Mouse (Mus musculus) C2C12 (cell line): ENCODE data around the gene Cabin1.

Source experiments
- CTCF ChIP-seq: IDR thresholded peaks from one replicate; pipeline ENCODE4 v1.5.1; 2011; ENCODE audit not compliant: control insufficient read depth, insufficient read depth, insufficient read length
- MYOD1 ChIP-seq: IDR thresholded peaks from one replicate; pipeline ENCODE4 v1.6.1; 2011; ENCODE audit warnings: low read depth; ENCODE audit not compliant: control insufficient read depth, insufficient read length

DNA sequence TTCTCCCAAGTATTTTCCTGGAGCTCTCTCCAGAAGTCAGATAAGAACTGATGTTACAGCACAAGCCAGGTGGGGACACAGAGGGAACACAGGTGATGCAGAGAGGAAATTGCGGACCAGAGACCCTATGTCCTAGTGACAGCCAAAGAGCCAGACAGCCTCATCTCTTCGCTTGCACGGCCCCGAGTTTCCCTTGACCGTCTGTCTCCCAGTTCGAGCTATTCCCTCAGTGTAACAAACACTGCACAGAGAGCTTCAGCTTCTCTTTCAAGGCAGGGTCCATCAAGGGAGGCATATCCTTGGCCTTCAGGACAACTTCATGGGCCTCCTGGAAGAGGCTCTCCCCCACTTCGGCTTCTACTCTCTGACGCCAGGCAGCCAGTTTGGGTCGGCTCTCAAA lies 10.4 kb upstream of the Cabin1 start:
- TF ChIP-seq MYOD1, result no peak
- no peak for TF ChIP-seq CTCF
